Mouse (Mus musculus): ENCODE measurements around the gene Prkx. TPM values are rescaled to one million over a fixed set of nuclear protein-coding genes. Genes with fewer than 3 reads are reported as not detected.

Prkx gene
- polyA plus RNA-seq, 1 experiment from 2014 or later, result 13.3 TPM

DNA sequence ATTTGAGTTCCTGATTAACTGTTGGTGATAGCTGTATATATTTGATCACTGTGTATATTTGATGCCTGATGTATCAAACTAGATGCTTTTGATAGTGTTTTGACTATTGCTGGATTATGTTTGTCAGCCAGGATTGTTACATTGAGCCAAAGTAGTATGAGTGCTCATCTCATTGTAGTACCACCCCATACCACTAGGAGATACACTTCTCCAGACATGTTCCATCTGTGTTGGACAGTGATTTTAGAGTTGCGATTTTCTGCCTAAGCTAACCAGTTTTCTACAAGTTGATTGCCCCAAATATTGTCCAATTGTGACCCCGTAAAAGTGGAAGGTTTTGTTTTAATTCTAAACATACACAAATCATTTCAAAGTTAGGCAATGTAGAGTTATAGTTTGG, 51.8 kb downstream of the Prkx start:
- ATAC-seq (ENCODE audit: insufficient number of reproducible peaks, insufficient read depth, low FRiP score, low read depth), result no peak
- Histone ChIP-seq H3K9ac (ENCODE audit: low read length) (no peak overlapping the region), H3K4me2 (ENCODE audit: low read length) (no peak overlapping the region), H3K4me3 (ENCODE audit: control insufficient read depth in 1 of 2, insufficient read depth in 1 of 2, low read depth in 1 of 2, low read length in 2 of 2) (no peak overlapping the region), H3K36me3 (ENCODE audit: control insufficient read depth, insufficient read depth, low read length) (no peaks in the 10 kb centered on the region), H3K4me1 (ENCODE audit: control insufficient read depth in 2 of 2, insufficient read depth in 2 of 2, low read length in 2 of 2) (no peaks in the 10 kb centered on the region), H3K27me3 (ENCODE audit: control insufficient read depth, insufficient read depth, low read length) (no peaks in the 10 kb centered on the region), H3K9me3 (ENCODE audit: control insufficient read depth, low read length) (no peaks in the 10 kb centered on the region), H3K27ac (replicated peaks in 1 of 2; ENCODE audit: control insufficient read depth in 1 of 2, insufficient read depth in 1 of 2, low read depth in 2 of 2, low read length in 2 of 2) (no peak overlapping the region)
- WGBS, result 55% methylated on average over 2 of the region's 2 CpGs

- Histone ChIP-seq H3K9ac (ENCODE audit: low read length) (no peak overlapping the region), H3K36me3 (ENCODE audit: control insufficient read depth, insufficient read depth, low read length) (no peaks in the 10 kb centered on the region), H3K4me2 (ENCODE audit: low read length) (no peak overlapping the region), H3K27ac (replicated peaks in 1 of 2; ENCODE audit: control insufficient read depth in 1 of 2, insufficient read depth in 1 of 2, low read depth in 2 of 2, low read length in 2 of 2) (no peak overlapping the region), H3K9me3 (ENCODE audit: control insufficient read depth, low read length) (no peaks in the 10 kb centered on the region), H3K27me3 (ENCODE audit: control insufficient read depth, insufficient read depth, low read length) (no peaks in the 10 kb centered on the region), H3K4me1 (ENCODE audit: control insufficient read depth in 2 of 2, insufficient read depth in 2 of 2, low read length in 2 of 2) (no peaks in the 10 kb centered on the region), H3K4me3 (ENCODE audit: control insufficient read depth in 1 of 2, insufficient read depth in 1 of 2, low read depth in 1 of 2, low read length in 2 of 2) (no peak overlapping the region)
- 13% methylated on average over 1 of the region's 1 CpGs for WGBS
- ATAC-seq (ENCODE audit: insufficient number of reproducible peaks, insufficient read depth, low FRiP score, low read depth), result no peak
Observed at GRCm38 (mm10) chrX:77741383-77741782, 54.7 kb downstream of the Prkx start.

- no peak for ATAC-seq (ENCODE audit: insufficient number of reproducible peaks, insufficient read depth, low FRiP score, low read depth)
- H3K4me3 ChIP-seq (ENCODE audit: control insufficient read depth in 1 of 2, insufficient read depth in 1 of 2, low read depth in 1 of 2, low read length in 2 of 2), result no peak overlapping the region
- no peaks in the 10 kb centered on the region for H3K27me3 ChIP-seq (ENCODE audit: control insufficient read depth, insufficient read depth, low read length)
- H3K9me3 ChIP-seq (ENCODE audit: control insufficient read depth, low read length), result no peaks in the 10 kb centered on the region
- WGBS, result 72% methylated on average over 9 of the region's 9 CpGs
- H3K4me2 ChIP-seq (ENCODE audit: low read length), result no peak overlapping the region
- no peaks in the 10 kb centered on the region for H3K36me3 ChIP-seq (ENCODE audit: control insufficient read depth, insufficient read depth, low read length)
- no peak overlapping the region for H3K27ac ChIP-seq (replicated peaks in 1 of 2; ENCODE audit: control insufficient read depth in 1 of 2, insufficient read depth in 1 of 2, low read depth in 2 of 2, low read length in 2 of 2)
- no peaks in the 10 kb centered on the region for H3K4me1 ChIP-seq (ENCODE audit: control insufficient read depth in 2 of 2, insufficient read depth in 2 of 2, low read length in 2 of 2)
- H3K9ac ChIP-seq (ENCODE audit: low read length), result no peak overlapping the region
Observed at GRCm38 (mm10) chrX:77733930-77734536, 62.0 kb downstream of the Prkx start.

DNA sequence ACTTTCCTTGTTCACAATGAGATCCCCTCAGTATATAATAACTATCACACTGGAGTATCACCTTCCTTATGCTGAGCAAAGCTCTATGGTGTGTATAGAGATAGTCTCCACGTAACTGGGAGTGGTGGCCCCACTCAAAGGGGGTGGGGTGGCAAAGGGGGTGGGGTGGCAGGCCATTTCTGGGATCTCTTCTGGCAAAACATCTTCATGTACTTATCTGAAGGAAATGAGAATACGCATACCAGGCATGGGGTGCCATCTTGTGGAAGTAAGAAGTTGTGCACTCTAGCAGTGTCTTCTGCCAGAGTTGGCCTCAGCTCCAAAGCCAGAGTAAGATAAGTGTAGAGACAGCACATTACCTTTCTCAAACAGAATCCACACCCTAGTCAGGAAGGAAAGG, 75.8 kb downstream of the Prkx start:
- Histone ChIP-seq H3K27ac (replicated peaks in 1 of 2; ENCODE audit: control insufficient read depth in 1 of 2, insufficient read depth in 1 of 2, low read depth in 2 of 2, low read length in 2 of 2) (no peak overlapping the region), H3K4me2 (ENCODE audit: low read length) (no peak overlapping the region), H3K4me3 (ENCODE audit: control insufficient read depth in 1 of 2, insufficient read depth in 1 of 2, low read depth in 1 of 2, low read length in 2 of 2) (no peak overlapping the region), H3K9ac (ENCODE audit: low read length) (no peak overlapping the region), H3K36me3 (ENCODE audit: control insufficient read depth, insufficient read depth, low read length) (no peaks in the 10 kb centered on the region), H3K4me1 (ENCODE audit: control insufficient read depth in 2 of 2, insufficient read depth in 2 of 2, low read length in 2 of 2) (no peaks in the 10 kb centered on the region), H3K9me3 (ENCODE audit: control insufficient read depth, low read length) (no peaks in the 10 kb centered on the region), H3K27me3 (ENCODE audit: control insufficient read depth, insufficient read depth, low read length) (no peaks in the 10 kb centered on the region)
- 7% methylated on average over 2 of the region's 2 CpGs for WGBS
- no peak for ATAC-seq (ENCODE audit: insufficient number of reproducible peaks, insufficient read depth, low FRiP score, low read depth)

Other genes starting within 250 kb of the Prkx start
- gene Pbsn, start 57.3 kb upstream of the Prkx start, polyA plus RNA-seq (2014; fragmentation: Nextera tagmentation; extraction: Ambion mirVana), result not detected in 2 replicates
- gene Gm14744, start 68.5 kb upstream of the Prkx start, polyA plus RNA-seq (2014; fragmentation: Nextera tagmentation; extraction: Ambion mirVana), result not detected in 2 replicates
- gene 5430402E10Rik, start 128.8 kb upstream of the Prkx start, polyA plus RNA-seq (2014; fragmentation: Nextera tagmentation; extraction: Ambion mirVana), result not detected in 2 replicates